Mouse (Mus musculus) kidney, postnatal 0 days (tissue): ENCODE measurements around the gene Slc6a21. TPM values are rescaled to one million over a fixed set of nuclear protein-coding genes. Genes with fewer than 3 reads are reported as not detected.

Source experiments
- ATAC-seq: fragments of 200-750 bp; cut with Nextera tagmentation; replicated peaks from 2 replicates; pipeline ENCODE4 v1.8.0; 2017; ENCODE audit warnings: low read depth, moderate number of reproducible peaks, moderate TSS enrichment, moderate library complexity; ENCODE audit not compliant: low FRiP score
- DNase-seq: peaks from one replicate; pipeline ENCODE4 v3.0.0-alpha.2; 2016; ENCODE audit warnings: low spot score
- H3K27ac ChIP-seq: fragments of 300-500 bp; sonication (generic); 2 replicates; pipeline ENCODE4 v1.5.1; 2014; ENCODE audit warnings: mild to moderate bottlenecking
- H3K27me3 ChIP-seq: fragments of 300-500 bp; sonication (generic); 2 replicates; pipeline ENCODE4 v1.6.1; 2014; ENCODE audit warnings: low read length, mixed read lengths; ENCODE audit not compliant: insufficient read depth
- H3K36me3 ChIP-seq: fragments of 300-500 bp; sonication (generic); 2 replicates; pipeline ENCODE4 v1.6.1; 2014; ENCODE audit warnings: low read length, mixed read lengths; ENCODE audit not compliant: insufficient read depth
- H3K4me1 ChIP-seq: fragments of 300-500 bp; sonication (generic); replicated peaks from 2 replicates; pipeline ENCODE4 v1.6.1; 2014; ENCODE audit warnings: antibody characterized with exemption, low read length, mixed read lengths; ENCODE audit not compliant: insufficient read depth
- H3K4me2 ChIP-seq: fragments of 300-500 bp; sonication (generic); 2 replicates; pipeline ENCODE4 v1.6.1; 2014; ENCODE audit warnings: mild to moderate bottlenecking, low read length, moderate library complexity, mixed read lengths
- H3K4me3 ChIP-seq: fragments of 300-500 bp; sonication (generic); replicated peaks from 2 replicates; pipeline ENCODE4 v1.5.1; 2014; ENCODE audit warnings: low read depth, low read length
- H3K9ac ChIP-seq: fragments of 300-500 bp; sonication (generic); 2 replicates; pipeline ENCODE4 v1.6.1; 2014; ENCODE audit warnings: low read depth, low read length
- H3K9me3 ChIP-seq: fragments of 300-500 bp; sonication (generic); replicated peaks from 2 replicates; pipeline ENCODE4 v1.6.1; 2016; ENCODE audit warnings: low read length, inconsistent platforms, mixed read lengths
- CTCF ChIP-seq: IDR thresholded peaks from 2 replicates; pipeline ENCODE4 v1.5.1; 2016; ENCODE audit warnings: antibody characterized with exemption, low read depth, mild to moderate bottlenecking, moderate library complexity
- WGBS: fragments of 180-500 bp; shearing (Covaris S2); extraction: QIAGEN DNeasy Blood & Tissue Kit; methylation state at CpG from one replicate; pipeline ENCODE4 v1.1.7; 2014; 5-methylcytosine and 5-hydroxymethylcytosine counted together
- polyA plus RNA-seq: library from polyadenylated mRNA; unstranded; fragments of >200 nt; fragmentation: Nextera tagmentation; extraction: Ambion mirVana; gene quantifications from 2 replicates; pipeline ENCODE4 v1.2.1, GENCODE M21; 2015

The Slc6a21 gene
- polyA plus RNA-seq, 1 experiment from 2014 or later: not detected

DNA sequence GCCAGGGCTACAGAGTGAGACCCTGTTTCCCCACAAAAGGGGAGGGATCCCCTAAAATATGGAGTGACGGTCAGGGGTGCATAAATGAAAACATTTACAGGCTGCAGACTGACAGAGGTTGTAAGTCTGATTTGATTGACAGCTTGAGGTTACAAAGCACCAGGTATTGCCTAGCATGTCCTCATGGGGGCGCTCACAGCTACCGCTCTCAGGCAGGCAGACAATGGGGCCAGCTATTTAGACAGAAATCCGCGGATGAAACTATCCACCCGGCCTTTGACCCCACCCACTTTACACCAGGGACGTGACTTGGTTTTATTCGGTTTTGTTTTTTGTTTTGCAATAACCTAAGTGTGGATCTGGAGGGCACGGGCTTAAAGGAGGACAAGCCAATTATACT is 32.1 kb downstream of the Slc6a21 start:
- Histone ChIP-seq H3K4me1 (peaks cover 2% of the 10 kb centered on the region; the same call in 1 of the 2 replicates), H3K27ac (no peak overlapping the region)
- 20% methylated on average over 9 of the region's 9 CpGs for WGBS

GRCm38 (mm10) chr7:45312023-45312422 is 34.7 kb downstream of the Slc6a21 start:
- ATAC-seq (no peak), DNase-seq (peak; percentile 29)
- Histone ChIP-seq H3K9me3 (no peaks in the 10 kb centered on the region), H3K27me3 (no peaks in the 10 kb centered on the region), H3K4me1 (0 out of 2 replicates have a peak, but pooled peaks cover 3% of the 10 kb centered on the region), H3K9ac (no peak overlapping the region), H3K4me2 (no peak overlapping the region), H3K36me3 (0 out of 2 replicates have a peak, but pooled peaks cover 3% of the 10 kb centered on the region), H3K4me3 (no peak overlapping the region), H3K27ac (no peak overlapping the region)
- WGBS: 24% methylated on average over 8 of the region's 8 CpGs
- TF ChIP-seq CTCF: no peak

More for the DNA sequence above, 32.1 kb downstream of the Slc6a21 start:
- ATAC-seq (no peak), DNase-seq (peak; percentile 74)
- Histone ChIP-seq H3K36me3 (0 out of 2 replicates have a peak, but pooled peaks cover 3% of the 10 kb centered on the region), H3K9ac (no peak overlapping the region), H3K4me3 (no peak overlapping the region), H3K27me3 (no peaks in the 10 kb centered on the region), H3K9me3 (no peaks in the 10 kb centered on the region), H3K4me2 (no peak overlapping the region)
- peak; percentile 73 for TF ChIP-seq CTCF

GRCm38 (mm10) chr7:45312686-45313453 is 35.6 kb downstream of the Slc6a21 start:
- 0 out of 2 replicates have a peak, but pooled peaks cover 3% of the 10 kb centered on the region for H3K4me1 ChIP-seq
- no peak for ATAC-seq
- 9% methylated on average over 10 of the region's 10 CpGs for WGBS

GRCm38 (mm10) chr7:45313495-45313894 is 36.2 kb downstream of the Slc6a21 start:
- no peak for ATAC-seq
- TF ChIP-seq CTCF: no peak
- Histone ChIP-seq H3K4me1 (0 out of 2 replicates have a peak, but pooled peaks cover 3% of the 10 kb centered on the region), H3K9ac (no peak overlapping the region), H3K27ac (peak overlapping the region; percentile 37; the same call in 1 of the 2 replicates), H3K4me3 (no peak overlapping the region), H3K4me2 (peak overlapping the region; percentile 9; the same call in 1 of the 2 replicates), H3K36me3 (0 out of 2 replicates have a peak, but pooled peaks cover 5% of the 10 kb centered on the region), H3K27me3 (no peaks in the 10 kb centered on the region), H3K9me3 (no peaks in the 10 kb centered on the region)
- WGBS: 13% methylated on average over 9 of the region's 9 CpGs
- DNase-seq: no peak

More at GRCm38 (mm10) chr7:45312686-45313453, 35.6 kb downstream of the Slc6a21 start:
- H3K9me3 ChIP-seq: no peaks in the 10 kb centered on the region
- H3K4me2 ChIP-seq: peak overlapping the region; percentile 9; the same call in 1 of the 2 replicates
- H3K27me3 ChIP-seq: no peaks in the 10 kb centered on the region
- no peak for TF ChIP-seq CTCF
- peak overlapping the region; percentile 37; the same call in 1 of the 2 replicates for H3K27ac ChIP-seq
- no peak overlapping the region for H3K4me3 ChIP-seq
- H3K9ac ChIP-seq: no peak overlapping the region
- H3K36me3 ChIP-seq: 0 out of 2 replicates have a peak, but pooled peaks cover 6% of the 10 kb centered on the region
- peak; percentile 92 for DNase-seq

DNA sequence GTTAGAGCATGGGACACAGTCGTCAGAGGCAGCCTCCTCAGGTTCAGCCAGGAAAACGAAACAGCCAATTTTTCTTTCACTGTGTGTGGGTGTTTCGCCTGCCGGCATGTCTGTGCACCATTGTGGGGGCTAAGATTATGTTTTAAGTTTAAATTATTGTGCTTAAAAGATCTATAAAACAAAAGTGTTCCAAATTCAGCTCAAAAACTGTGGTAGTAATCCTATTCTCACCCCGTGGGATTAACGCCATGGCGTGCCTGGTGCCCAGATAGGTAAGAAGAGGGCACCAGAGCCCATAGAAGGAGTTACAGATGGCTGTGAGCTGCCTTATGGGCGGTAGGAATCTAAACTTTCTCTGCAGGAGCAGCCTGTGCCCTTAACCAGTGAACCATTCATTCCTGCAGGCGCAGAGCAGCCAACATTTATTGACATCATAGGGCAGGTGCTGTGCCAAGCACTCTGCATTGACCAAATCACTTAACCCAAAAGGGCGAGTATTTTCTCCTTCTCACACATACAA is 37.9 kb downstream of the Slc6a21 start:
- no peak for DNase-seq
- H3K9ac ChIP-seq: no peak overlapping the region
- no peak overlapping the region for H3K4me2 ChIP-seq
- H3K9me3 ChIP-seq: no peaks in the 10 kb centered on the region
- ATAC-seq: peak; percentile 65; the same call in 1 of the 2 replicates
- peak overlapping the region; percentile 40; the same call in 1 of the 2 replicates for H3K27ac ChIP-seq
- 0 out of 2 replicates have a peak, but pooled peaks cover 5% of the 10 kb centered on the region for H3K36me3 ChIP-seq
- no peak for TF ChIP-seq CTCF
- 50% methylated on average over 10 of the region's 10 CpGs for WGBS
- H3K4me3 ChIP-seq: no peak overlapping the region
- H3K4me1 ChIP-seq: 0 out of 2 replicates have a peak, but pooled peaks cover 3% of the 10 kb centered on the region
- H3K27me3 ChIP-seq: no peaks in the 10 kb centered on the region

DNA sequence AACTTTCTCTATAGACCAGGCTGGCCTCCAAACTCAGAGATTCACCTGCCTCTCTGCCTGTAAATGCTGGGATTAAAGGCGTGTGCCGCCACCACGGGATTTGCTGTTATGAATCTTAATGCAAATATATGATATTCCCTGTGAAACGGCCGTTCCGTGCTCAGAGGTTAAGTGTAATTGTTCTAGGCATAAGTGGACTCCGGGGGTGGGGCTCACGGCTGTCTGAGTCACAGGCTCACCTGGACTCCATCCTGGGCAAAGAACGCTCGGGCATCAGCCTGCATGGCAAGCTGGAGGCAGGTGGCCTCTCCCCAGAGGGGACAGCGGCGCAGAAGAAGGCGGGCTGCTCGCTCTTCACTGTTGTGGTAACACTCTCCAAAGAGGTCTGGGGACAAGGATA is 39.2 kb downstream of the Slc6a21 start:
- ATAC-seq (no peak), DNase-seq (no peak)

More for the DNA sequence above, 39.2 kb downstream of the Slc6a21 start:
- H3K9ac ChIP-seq: no peak overlapping the region
- no peaks in the 10 kb centered on the region for H3K9me3 ChIP-seq
- H3K4me2 ChIP-seq: no peak overlapping the region
- WGBS: 93% methylated on average over 14 of the region's 14 CpGs
- no peak overlapping the region for H3K4me3 ChIP-seq
- 0 out of 2 replicates have a peak, but pooled peaks cover 5% of the 10 kb centered on the region for H3K36me3 ChIP-seq
- TF ChIP-seq CTCF: no peak
- H3K27me3 ChIP-seq: no peaks in the 10 kb centered on the region
- H3K27ac ChIP-seq: no peak overlapping the region
- 0 out of 2 replicates have a peak, but pooled peaks cover 3% of the 10 kb centered on the region for H3K4me1 ChIP-seq
